8 mouse cellular contexts compared by ENCODE assay signal in the genomic region with DNA sequence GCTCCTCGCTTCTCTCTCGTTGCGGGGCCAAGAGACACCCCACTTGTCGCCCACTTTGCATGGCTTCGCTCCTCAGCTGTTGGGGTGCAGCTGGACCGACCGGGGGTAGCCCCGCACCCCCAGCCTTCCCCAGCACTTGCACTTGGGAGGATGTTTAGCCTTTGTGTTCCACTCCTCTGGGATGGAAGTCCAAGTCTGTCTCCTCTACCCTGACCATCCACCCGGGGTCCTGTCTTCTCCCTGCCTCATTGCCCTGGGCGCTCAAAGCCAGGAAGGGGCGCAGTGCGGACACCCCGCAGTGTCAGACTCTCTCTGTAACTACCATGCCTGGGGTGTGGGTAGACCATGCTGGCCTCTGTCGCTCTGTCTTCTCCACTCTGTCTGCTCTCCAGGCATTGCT. TPM values are rescaled to one million over a fixed set of nuclear protein-coding genes. Genes with fewer than 3 reads are reported as not detected.
DNase-seq lines count a peak whose midpoint lies in the region; ATAC-seq and TF ChIP-seq lines count a peak whose summit lies in the region.
"Had no signal": no experiment of that assay in that cellular context is flagged by ENCODE, and none has a peak within 500 bp of the region (broad histone marks: within the 10 kb centered on the region; RNA-seq: fewer than 3 reads in every experiment).

No protein-coding gene starts in this region.

- H3K27ac ChIP-seq in layer of hippocampus, adult 2 months = no peak overlapping the region
- H3K27ac ChIP-seq in forebrain, embryonic 13.5 days = no peak overlapping the region
- no peak overlapping the region for H3K27ac ChIP-seq in limb, embryonic 12.5 days
- H3K27ac ChIP-seq in neural tube, embryonic 15.5 days (replicated peaks) = no peak overlapping the region
- H3K27ac ChIP-seq: macrophage had no signal

- WGBS in forebrain, embryonic 13.5 days = 15% methylated on average over 14 of the region's 14 CpGs
- 13% methylated on average over 14 of the region's 14 CpGs for WGBS in limb, embryonic 12.5 days
- 15% methylated on average over 14 of the region's 14 CpGs for WGBS in neural tube, embryonic 15.5 days

- TF ChIP-seq CTCF in layer of hippocampus, adult 2 months (conservative IDR thresholded peaks at IDR 0.05) = no peak

- 0 out of 2 replicates have a peak, but pooled peaks cover 9% of the 10 kb centered on the region for H3K4me1 ChIP-seq in forebrain, embryonic 13.5 days
- peaks cover 9% of the 10 kb centered on the region for H3K4me1 ChIP-seq in limb, embryonic 12.5 days (replicated peaks)
- peaks cover 13% of the 10 kb centered on the region for H3K4me1 ChIP-seq in neural tube, embryonic 15.5 days

- H3K27me3 ChIP-seq in forebrain, embryonic 13.5 days = peaks cover 3% of the 10 kb centered on the region
- H3K27me3 ChIP-seq in limb, embryonic 12.5 days = peaks cover 48% of the 10 kb centered on the region
- H3K27me3 ChIP-seq in neural tube, embryonic 15.5 days (replicated peaks) = 0 out of 2 replicates have a peak, but pooled peaks cover 2% of the 10 kb centered on the region

- H3K9ac ChIP-seq in forebrain, embryonic 13.5 days = peak overlapping the region; percentile 70
- peak overlapping the region; percentile 48 for H3K9ac ChIP-seq in limb, embryonic 12.5 days (replicated peaks)
- H3K9ac ChIP-seq in neural tube, embryonic 15.5 days (replicated peaks) = peak overlapping the region; percentile 51

- H3K4me3 ChIP-seq in layer of hippocampus, adult 2 months = peak overlapping the region; percentile 51
- peak overlapping the region; percentile 54 for H3K4me3 ChIP-seq in forebrain, embryonic 13.5 days
- H3K4me3 ChIP-seq in limb, embryonic 12.5 days (replicated peaks) = peak overlapping the region; percentile 52
- H3K4me3 ChIP-seq in neural tube, embryonic 15.5 days (replicated peaks) = peak overlapping the region; percentile 60

- intact Hi-C loops in left cerebral cortex, postnatal 25 days (cut with DNase I) = no loop called here

- peak overlapping the region; percentile 98 for H3K4me2 ChIP-seq in forebrain, embryonic 13.5 days
- H3K4me2 ChIP-seq in limb, embryonic 12.5 days = peak overlapping the region; percentile 99
- H3K4me2 ChIP-seq in neural tube, embryonic 15.5 days = peak overlapping the region; percentile 92

- ATAC-seq in forebrain, embryonic 13.5 days = no peak; the same call in 1 of the 2 replicates
- ATAC-seq in limb, embryonic 12.5 days (ENCODE audit: insufficient number of reproducible peaks, insufficient read depth, low FRiP score, low TSS enrichment, low read depth) = peak; percentile 42; the same call in 1 of the 2 replicates
- ATAC-seq in neural tube, embryonic 15.5 days (ENCODE audit: low FRiP score) = peak; percentile 68

- H3K36me3 ChIP-seq in forebrain, embryonic 13.5 days (ENCODE audit: poor library complexity, severe bottlenecking) = no peaks in the 10 kb centered on the region
- H3K36me3 ChIP-seq in limb, embryonic 12.5 days = no peaks in the 10 kb centered on the region
- H3K36me3 ChIP-seq in neural tube, embryonic 15.5 days = no peaks in the 10 kb centered on the region

- H3K9me3 ChIP-seq in forebrain, embryonic 13.5 days (replicated peaks) = no peaks in the 10 kb centered on the region
- H3K9me3 ChIP-seq in limb, embryonic 12.5 days = no peaks in the 10 kb centered on the region
- no peaks in the 10 kb centered on the region for H3K9me3 ChIP-seq in neural tube, embryonic 15.5 days (replicated peaks)

- no peak for DNase-seq in layer of hippocampus, adult 2 months (ENCODE audit: low spot score in 2 of 2)
- no peak for DNase-seq in layer of hippocampus, adult 11-12 months (ENCODE audit: low spot score)
- DNase-seq in adrenal gland, postnatal 10 days = no peak
- no peak for DNase-seq in left cerebral cortex, postnatal 25 days (ENCODE audit: low spot score in 2 of 2)

RNA-seq across cellular contexts. Expression of a gene that starts 0.4 kb away (rescaled TPM):
- under 1 TPM; 0.41 to 0.44 TPM for total RNA-seq in layer of hippocampus, adult 2 months (2021)
- polyA plus RNA-seq in forebrain, embryonic 13.5 days (2015; fragmentation: Nextera tagmentation; extraction: Ambion mirVana) = 0.74 and 0.93 TPM in 2 replicates
- polyA plus RNA-seq in limb, embryonic 12.5 days (2016; fragmentation: Nextera tagmentation; extraction: Ambion mirVana) = 0.13 TPM in 1 of 2 replicates, not detected in the other
- 4.3 and 5.5 TPM in 2 replicates for polyA plus RNA-seq in neural tube, embryonic 15.5 days (2015; fragmentation: Nextera tagmentation; extraction: Ambion mirVana)
- total RNA-seq in adrenal gland, postnatal 10 days (2021) = under 1 TPM; 0.42 to 0.97 TPM
- 1 to 10 TPM; 2.0 to 2.7 TPM for total RNA-seq in left cerebral cortex, postnatal 25 days (2021)
- polyA plus RNA-seq: macrophage had no signal
